Mouse (Mus musculus) C2C12 (cell line): Measurements from ENCODE around the gene Usp9x. TPM values are rescaled to one million over a fixed set of nuclear protein-coding genes. Genes with fewer than 3 reads are reported as not detected.

Experiments used
- H3K27me3 ChIP-seq: one replicate; pipeline ENCODE4 v1.6.1; 2011; ENCODE audit not compliant: control insufficient read depth, insufficient read depth, insufficient read length
- H3K36me3 ChIP-seq: one replicate; pipeline ENCODE4 v1.6.1; 2011; ENCODE audit not compliant: control insufficient read depth, insufficient read depth
- H3K4me3 ChIP-seq: one replicate; pipeline ENCODE4 v1.5.1; 2011; ENCODE audit warnings: mild to moderate bottlenecking, control low read depth; ENCODE audit not compliant: poor library complexity, insufficient read depth, severe bottlenecking
- H3K79me2 ChIP-seq: one replicate; pipeline ENCODE4 v1.6.1; 2011; ENCODE audit not compliant: control insufficient read depth, insufficient read depth
- H3K79me3 ChIP-seq: one replicate; pipeline ENCODE4 v1.6.1; 2011; ENCODE audit warnings: low read depth, control low read depth
- H3ac ChIP-seq: one replicate; pipeline ENCODE3; 2011; ENCODE audit warnings: low read depth; ENCODE audit not compliant: control insufficient read depth, insufficient read length
- CEBPB ChIP-seq: IDR thresholded peaks from one replicate; pipeline ENCODE4 v1.6.1; 2011; ENCODE audit warnings: low read depth, mild to moderate bottlenecking, control low read depth, moderate library complexity
- CTCF ChIP-seq: IDR thresholded peaks from one replicate; pipeline ENCODE4 v1.5.1; 2011; ENCODE audit not compliant: control insufficient read depth, insufficient read depth, insufficient read length
- FOSL1 ChIP-seq: IDR thresholded peaks from one replicate; pipeline ENCODE4 v1.8.0; 2011; ENCODE audit warnings: mild to moderate bottlenecking, low read length; ENCODE audit not compliant: poor library complexity, insufficient read depth, severe bottlenecking
- MAX ChIP-seq: IDR thresholded peaks from one replicate; pipeline ENCODE4 v1.6.1; 2011; ENCODE audit warnings: mild to moderate bottlenecking, control low read depth
- MYOD1 ChIP-seq: IDR thresholded peaks from one replicate; pipeline ENCODE4 v1.6.1; 2011; ENCODE audit warnings: low read depth; ENCODE audit not compliant: control insufficient read depth, insufficient read length
- MYOG ChIP-seq: IDR thresholded peaks from one replicate; pipeline ENCODE4 v1.6.1; 2011; ENCODE audit not compliant: control insufficient read depth, insufficient read length; ENCODE audit errors: extremely low read depth
- USF1 ChIP-seq: IDR thresholded peaks from one replicate; pipeline ENCODE4 v1.6.1; 2011; ENCODE audit warnings: low read depth, mild to moderate bottlenecking, control low read depth, moderate library complexity
- long read RNA-seq, 2 experiments: library from polyadenylated mRNA; unstranded; transcript quantifications; one replicate each; pipeline ENCODE4 v2.0.0; 2019 to 2020
- polyA plus RNA-seq: library from polyadenylated mRNA; unstranded; fragments of >200 nt; fragmentation: generic; extraction: Trizol; gene quantifications from one replicate; pipeline ENCODE4 v1.2.1, GENCODE M21; 2012; ENCODE audit warnings: missing spikeins

Gene Usp9x
- 19.7 TPM for polyA plus RNA-seq
- long read RNA-seq, experiment 1, partial matches to known transcripts: 4 of 6 reads
- long read RNA-seq, experiment 1, other reads (novel, unspliced or antisense): 2 of 6 reads
- long read RNA-seq, experiment 2, partial matches to known transcripts: 35 of 43 reads
- long read RNA-seq, experiment 2, other reads (novel, unspliced or antisense): 8 of 43 reads

DNA sequence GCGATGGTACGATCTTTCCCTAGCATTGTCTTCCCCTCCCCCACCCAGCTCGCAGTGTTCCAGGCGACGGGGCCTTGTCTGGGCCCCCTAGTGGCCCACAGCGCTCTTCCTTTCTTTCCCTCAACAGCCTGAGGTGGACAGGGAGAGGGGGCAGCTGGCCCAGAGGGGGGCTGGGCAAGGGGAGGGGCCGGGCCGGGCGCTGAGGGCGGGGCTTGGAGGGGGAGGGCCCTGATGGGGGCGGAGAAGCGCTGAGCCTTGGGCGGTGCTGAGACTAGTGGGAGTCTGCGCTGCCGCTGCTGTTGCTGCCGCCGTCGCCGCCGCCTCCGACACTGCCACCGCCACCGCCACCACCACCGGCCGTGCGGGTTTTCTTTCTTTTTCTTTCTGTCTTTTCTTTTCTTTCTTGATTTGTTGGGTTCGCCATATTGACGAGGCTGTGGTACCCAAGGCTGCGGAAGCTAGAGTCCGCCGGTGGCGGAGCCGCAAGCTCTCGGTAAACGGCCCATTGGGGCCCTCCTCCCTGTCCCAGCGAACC lies at the start of gene Usp9x:
Gene Usp9x, plus strand, starts transcription at position 258 of the 535 bp plus-strand sequence.
- Histone ChIP-seq H3K79me2 (peaks cover 47% of the 10 kb centered on the region), H3K36me3 (no peaks in the 10 kb centered on the region)

DNA sequence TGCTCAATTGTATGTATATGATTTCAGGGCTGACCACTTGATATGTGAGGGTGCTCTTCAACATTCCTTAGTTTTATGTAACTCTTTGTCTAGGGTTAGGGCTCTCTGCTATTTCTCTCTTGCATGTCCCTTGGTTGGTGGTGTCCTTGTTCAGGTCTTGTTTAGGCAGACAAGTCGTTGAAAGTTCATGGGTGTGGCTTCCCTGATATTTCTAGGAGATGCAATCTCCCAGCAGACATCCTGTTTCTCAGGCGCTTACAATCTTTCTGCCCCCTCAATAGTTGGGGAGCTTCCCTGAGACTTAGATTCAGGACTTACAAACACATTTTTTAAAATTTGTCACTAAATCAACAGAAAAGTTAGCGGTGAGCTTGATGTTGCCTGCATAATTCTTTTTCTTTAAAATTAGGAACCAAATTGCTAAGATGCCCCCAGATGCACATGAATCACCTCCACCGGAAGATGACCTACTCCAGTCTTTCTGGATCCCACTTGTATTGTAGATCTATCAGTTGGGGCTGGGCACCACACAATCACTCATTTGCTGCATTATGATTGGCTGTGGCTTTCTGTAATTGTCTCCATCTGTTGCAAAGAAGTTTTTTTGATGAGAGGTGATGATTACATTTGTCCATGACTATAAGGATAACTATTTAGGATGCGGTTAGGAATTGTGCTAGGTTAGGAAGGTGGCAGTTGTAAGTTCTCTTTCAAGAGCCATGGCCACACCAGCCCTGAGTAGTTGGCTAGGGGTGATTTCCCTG lies 48.6 kb upstream of the Usp9x start:
- H3K79me2 ChIP-seq: no peaks in the 10 kb centered on the region
- H3ac ChIP-seq: no peak overlapping the region
- H3K4me3 ChIP-seq: no peak overlapping the region
- H3K79me3 ChIP-seq: no peaks in the 10 kb centered on the region
- H3K27me3 ChIP-seq: no peaks in the 10 kb centered on the region
- TF ChIP-seq USF1 (no peak), CTCF (no peak), MAX (no peak), FOSL1 (peak; percentile 41), CEBPB (no peak), MYOD1 (peak; percentile 19)
- no peaks in the 10 kb centered on the region for H3K36me3 ChIP-seq

More for the DNA sequence above, at the start of gene Usp9x:
- H3K27me3 ChIP-seq: no peaks in the 10 kb centered on the region
- TF ChIP-seq MYOG (no peak), MAX (peak; percentile 27), MYOD1 (no peak), USF1 (no peak), CTCF (peak; percentile 33), FOSL1 (no peak)
- H3K79me3 ChIP-seq: peaks cover 36% of the 10 kb centered on the region
- peak within 1 kb of the TSS; percentile 84 for H3ac ChIP-seq
- peak within 1 kb of the TSS; percentile 53 for H3K4me3 ChIP-seq

DNA sequence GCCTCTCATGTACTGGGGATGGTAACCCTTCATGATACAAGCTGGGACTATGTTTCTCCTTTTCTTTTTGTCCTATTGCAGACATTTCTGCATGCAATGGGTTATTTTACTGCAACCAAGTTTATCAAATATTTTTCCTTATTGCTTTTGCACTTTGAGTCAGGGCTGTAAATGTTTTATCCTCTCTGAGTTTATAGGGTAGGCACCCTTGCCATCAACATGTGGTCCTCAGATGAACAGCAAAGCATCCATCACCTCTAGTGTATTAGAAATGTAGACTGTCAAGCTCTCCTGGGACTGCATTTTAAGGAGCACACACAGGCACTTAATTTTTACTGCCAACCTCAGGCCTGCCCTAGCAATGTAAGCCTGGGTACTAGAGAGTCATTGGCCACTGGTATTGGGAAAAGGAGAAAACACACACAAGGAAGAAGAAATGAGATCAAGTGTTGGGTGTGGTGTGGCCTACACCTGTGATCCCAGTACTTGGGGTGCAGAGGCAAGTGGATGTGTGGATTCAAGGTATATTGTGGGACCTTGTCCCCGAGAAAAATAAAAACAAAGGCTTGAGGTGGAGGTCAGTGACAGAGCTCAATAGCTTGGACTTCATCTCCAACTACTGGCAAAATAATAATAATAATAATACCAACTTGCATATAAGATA lies 46.6 kb upstream of the Usp9x start:
- no peaks in the 10 kb centered on the region for H3K27me3 ChIP-seq
- H3K79me3 ChIP-seq: no peaks in the 10 kb centered on the region
- no peak overlapping the region for H3K4me3 ChIP-seq
- no peak for TF ChIP-seq MAX
- no peak for TF ChIP-seq USF1
- TF ChIP-seq FOSL1: no peak
- no peak overlapping the region for H3ac ChIP-seq
- no peaks in the 10 kb centered on the region for H3K79me2 ChIP-seq
- H3K36me3 ChIP-seq: no peaks in the 10 kb centered on the region

- TF ChIP-seq CEBPB (no peak), CTCF (no peak), MYOD1 (no peak), MAX (no peak), USF1 (no peak), MYOG (no peak), FOSL1 (no peak)
- H3K4me3 ChIP-seq: no peak overlapping the region
- no peak overlapping the region for H3ac ChIP-seq
- H3K27me3 ChIP-seq: no peaks in the 10 kb centered on the region
- no peaks in the 10 kb centered on the region for H3K36me3 ChIP-seq
- no peaks in the 10 kb centered on the region for H3K79me2 ChIP-seq
- no peaks in the 10 kb centered on the region for H3K79me3 ChIP-seq
Observed at GRCm38 (mm10) chrX:13025286-13025685, 46.0 kb upstream of the Usp9x start.

- Histone ChIP-seq H3K79me2 (no peaks in the 10 kb centered on the region), H3K79me3 (no peaks in the 10 kb centered on the region), H3K27me3 (no peaks in the 10 kb centered on the region), H3ac (no peak overlapping the region), H3K36me3 (no peaks in the 10 kb centered on the region), H3K4me3 (no peak overlapping the region)
- TF ChIP-seq CEBPB (no peak), USF1 (no peak), MYOG (no peak), CTCF (no peak), FOSL1 (no peak), MAX (no peak), MYOD1 (no peak)
Observed at GRCm38 (mm10) chrX:13028156-13028555, 43.1 kb upstream of the Usp9x start.
